Mouse (Mus musculus): ENCODE results near the gene Fgfrl1. TPM values are rescaled to one million over a fixed set of nuclear protein-coding genes. Genes with fewer than 3 reads are reported as not detected.

Fgfrl1 gene
- polyA plus RNA-seq (2014; fragmentation: Illumina TruSeq; extraction: RNeasy Lipid Tissue Mini Kit (QIAGEN cat#74804); ENCODE audit: low read depth, low replicate concordance), result 2.9 TPM

DNA sequence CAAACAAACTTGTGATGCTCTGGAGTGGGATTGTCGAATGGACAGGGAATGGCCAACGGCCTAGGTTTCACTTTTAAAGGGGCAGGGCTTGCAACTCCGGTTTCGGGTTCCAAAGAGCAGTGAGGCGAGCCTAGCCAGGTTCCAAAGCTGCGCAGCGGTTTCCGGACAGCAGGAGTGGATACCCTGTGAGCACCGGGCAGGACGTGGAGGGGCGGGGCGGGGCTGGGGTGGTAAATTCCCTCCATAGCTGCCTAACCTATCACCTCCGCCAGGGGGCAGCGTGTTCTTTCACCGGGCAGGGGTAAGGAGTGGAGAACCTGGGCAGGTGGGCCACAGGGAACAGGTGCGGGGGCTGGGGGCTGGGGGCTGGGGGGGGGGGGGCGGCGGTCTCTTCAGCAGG, at the start of gene Fgfrl1:
TSS of gene Fgfrl1 (plus strand) at position 112 of the 400 bp plus-strand sequence.

DNA sequence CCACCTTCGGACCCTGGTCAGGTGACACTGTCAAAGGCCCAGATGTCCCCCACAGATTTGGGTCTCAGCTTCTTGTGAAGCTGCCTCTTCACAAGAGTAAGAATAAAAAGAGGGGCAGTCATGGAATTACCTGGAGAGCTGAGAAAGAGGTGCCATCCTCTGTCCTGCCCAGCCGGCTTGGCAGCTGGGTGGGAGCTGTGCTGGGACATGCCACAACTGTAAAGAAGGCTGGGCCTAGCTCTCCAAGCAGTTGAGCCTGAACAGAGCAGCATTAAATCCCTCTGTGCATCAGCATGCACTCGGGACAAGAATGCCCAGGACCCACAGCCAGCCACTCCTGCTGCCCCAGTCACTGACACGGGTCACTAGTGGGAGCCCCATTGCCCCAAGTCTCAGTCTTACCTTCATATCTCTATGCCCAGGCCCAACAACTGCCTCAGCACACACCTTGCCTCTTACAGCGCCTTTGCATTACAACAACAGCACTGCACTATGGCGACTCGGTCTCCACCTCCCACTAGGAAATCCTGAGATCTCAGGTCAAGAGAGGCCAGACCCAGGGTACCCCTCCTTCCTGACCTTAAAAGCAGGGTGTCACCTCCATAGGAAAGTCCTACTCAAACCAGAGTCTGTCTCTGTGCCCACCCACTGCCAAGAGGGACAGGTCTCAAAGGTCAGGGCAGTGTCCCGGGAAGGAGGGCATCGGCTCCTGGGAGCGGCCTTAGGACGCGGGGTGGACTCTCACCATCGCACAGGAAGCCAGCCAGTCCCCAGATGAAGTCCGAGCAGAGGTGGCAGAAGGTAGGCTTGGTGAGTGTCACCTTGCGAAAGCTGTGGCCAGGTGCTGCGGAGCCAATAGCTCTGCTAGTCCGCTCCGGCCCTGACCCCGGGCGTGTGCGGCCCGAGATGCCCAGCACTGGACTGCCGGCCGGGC, 32.2 kb upstream of the Fgfrl1 start, which contains the start of gene Idua:
TSS of gene Idua (plus strand) at position 634 of the 934 bp plus-strand sequence.

GRCm38 (mm10) chr5:108668977-108669936, 22.9 kb upstream of the Fgfrl1 start, which contains the start of gene Dgkq:
Gene Dgkq (minus strand): TSS chr5:108669672.

GRCm38 (mm10) chr5:108675251-108675816, 16.8 kb upstream of the Fgfrl1 start, which contains the start of gene Slc26a1:
Gene Slc26a1 (minus strand): TSS chr5:108675569.

Other genes with a start within 250 kb of the Fgfrl1 start
- 0.08 TPM for gene Mfsd7a, start 243.5 kb upstream of the Fgfrl1 start, polyA plus RNA-seq (2014; fragmentation: Illumina TruSeq; extraction: RNeasy Lipid Tissue Mini Kit (QIAGEN cat#74804); ENCODE audit: low read depth, low replicate concordance)
- gene Pcgf3, start 231.2 kb upstream of the Fgfrl1 start, polyA plus RNA-seq (2014; fragmentation: Illumina TruSeq; extraction: RNeasy Lipid Tissue Mini Kit (QIAGEN cat#74804); ENCODE audit: low read depth, low replicate concordance), result 9.6 TPM
- 0.29 TPM for gene Cplx1, start 142.4 kb upstream of the Fgfrl1 start, polyA plus RNA-seq (2014; fragmentation: Illumina TruSeq; extraction: RNeasy Lipid Tissue Mini Kit (QIAGEN cat#74804); ENCODE audit: low read depth, low replicate concordance)
- gene Gak, start 62.6 kb upstream of the Fgfrl1 start, polyA plus RNA-seq (2014; fragmentation: Illumina TruSeq; extraction: RNeasy Lipid Tissue Mini Kit (QIAGEN cat#74804); ENCODE audit: low read depth, low replicate concordance), result 26.0 TPM
- 43.3 TPM for gene Tmem175, start 62.6 kb upstream of the Fgfrl1 start, polyA plus RNA-seq (2014; fragmentation: Illumina TruSeq; extraction: RNeasy Lipid Tissue Mini Kit (QIAGEN cat#74804); ENCODE audit: low read depth, low replicate concordance)
- 1.4 TPM for gene Idua, start 32.1 kb upstream of the Fgfrl1 start, polyA plus RNA-seq (2014; fragmentation: Illumina TruSeq; extraction: RNeasy Lipid Tissue Mini Kit (QIAGEN cat#74804); ENCODE audit: low read depth, low replicate concordance)
- 1.6 TPM for gene Dgkq, start 22.7 kb upstream of the Fgfrl1 start, polyA plus RNA-seq (2014; fragmentation: Illumina TruSeq; extraction: RNeasy Lipid Tissue Mini Kit (QIAGEN cat#74804); ENCODE audit: low read depth, low replicate concordance)
- not detected for gene Slc26a1, start 16.8 kb upstream of the Fgfrl1 start, polyA plus RNA-seq (2014; fragmentation: Illumina TruSeq; extraction: RNeasy Lipid Tissue Mini Kit (QIAGEN cat#74804); ENCODE audit: low read depth, low replicate concordance)
- gene Rnf212, start 82.6 kb downstream of the Fgfrl1 start, polyA plus RNA-seq (2014; fragmentation: Illumina TruSeq; extraction: RNeasy Lipid Tissue Mini Kit (QIAGEN cat#74804); ENCODE audit: low read depth, low replicate concordance), result 12.3 TPM
- gene Tmed11, start 103.0 kb downstream of the Fgfrl1 start, polyA plus RNA-seq (2014; fragmentation: Illumina TruSeq; extraction: RNeasy Lipid Tissue Mini Kit (QIAGEN cat#74804); ENCODE audit: low read depth, low replicate concordance), result not detected
- not detected for gene Vmn2r8, start 116.5 kb downstream of the Fgfrl1 start, polyA plus RNA-seq (2014; fragmentation: Illumina TruSeq; extraction: RNeasy Lipid Tissue Mini Kit (QIAGEN cat#74804); ENCODE audit: low read depth, low replicate concordance)
- not detected for gene Vmn2r9, start 160.2 kb downstream of the Fgfrl1 start, polyA plus RNA-seq (2014; fragmentation: Illumina TruSeq; extraction: RNeasy Lipid Tissue Mini Kit (QIAGEN cat#74804); ENCODE audit: low read depth, low replicate concordance)

Data from testis, adult 10 weeks (tissue).